Mouse (Mus musculus) midbrain, embryonic 14.5 days (tissue): Measurements from ENCODE around the gene Rab27a. TPM values are rescaled to one million over a fixed set of nuclear protein-coding genes. Genes with fewer than 3 reads are reported as not detected.

Experiments used
- ATAC-seq: fragments of 200-750 bp; cut with Nextera tagmentation; 2 replicates; pipeline ENCODE4 v1.8.0; 2017; ENCODE audit warnings: moderate number of reproducible peaks, moderate library complexity; ENCODE audit not compliant: low FRiP score, low TSS enrichment
- DNase-seq: peaks from one replicate; pipeline ENCODE4 v3.0.0-alpha.2; 2015
- H3K27ac ChIP-seq: fragments of 300-500 bp; sonication (generic); replicated peaks from 2 replicates; pipeline ENCODE4 v1.5.1; 2014; ENCODE audit warnings: mild to moderate bottlenecking, low read depth, low read length, moderate library complexity
- H3K27me3 ChIP-seq: fragments of 300-500 bp; sonication (generic); 2 replicates; pipeline ENCODE4 v1.6.1; 2014; ENCODE audit warnings: low read length, control low read depth, mixed read lengths; ENCODE audit not compliant: control insufficient read depth, insufficient read depth
- H3K36me3 ChIP-seq: fragments of 300-500 bp; sonication (generic); 2 replicates; pipeline ENCODE4 v1.6.1; 2014; ENCODE audit warnings: low read length, control low read depth; ENCODE audit not compliant: control insufficient read depth, insufficient read depth
- H3K4me1 ChIP-seq: fragments of 300-500 bp; sonication (generic); 2 replicates; pipeline ENCODE4 v1.6.1; 2014; ENCODE audit warnings: mild to moderate bottlenecking, antibody characterized with exemption, low read length, control low read depth; ENCODE audit not compliant: control insufficient read depth, insufficient read depth
- H3K4me2 ChIP-seq: fragments of 300-500 bp; sonication (generic); 2 replicates; pipeline ENCODE4 v1.6.1; 2014; ENCODE audit warnings: mild to moderate bottlenecking, low read length, moderate library complexity
- H3K4me3 ChIP-seq: fragments of 300-500 bp; sonication (generic); replicated peaks from 2 replicates; pipeline ENCODE4 v1.5.1; 2014; ENCODE audit warnings: low read depth, low read length
- H3K9ac ChIP-seq: fragments of 300-500 bp; sonication (generic); replicated peaks from 2 replicates; pipeline ENCODE4 v1.6.1; 2014; ENCODE audit warnings: mild to moderate bottlenecking, low read length, moderate library complexity
- H3K9me3 ChIP-seq: fragments of 300-500 bp; sonication (generic); 2 replicates; pipeline ENCODE4 v1.6.1; 2016; ENCODE audit warnings: low read length, control low read depth, mixed read lengths; ENCODE audit not compliant: control insufficient read depth
- WGBS: fragments of 180-500 bp; shearing (Covaris S2); extraction: QIAGEN DNeasy Blood & Tissue Kit; methylation state at CpG from one replicate; pipeline ENCODE4 v1.1.7; 2014; 5-methylcytosine and 5-hydroxymethylcytosine counted together
- polyA plus RNA-seq: library from polyadenylated mRNA; unstranded; fragments of >200 nt; fragmentation: Nextera tagmentation; extraction: Ambion mirVana; gene quantifications from 2 replicates; pipeline ENCODE4 v1.2.1, GENCODE M21; 2014

Rab27a gene
- polyA plus RNA-seq, 1 experiment from 2014 or later = 0.74 TPM

DNA sequence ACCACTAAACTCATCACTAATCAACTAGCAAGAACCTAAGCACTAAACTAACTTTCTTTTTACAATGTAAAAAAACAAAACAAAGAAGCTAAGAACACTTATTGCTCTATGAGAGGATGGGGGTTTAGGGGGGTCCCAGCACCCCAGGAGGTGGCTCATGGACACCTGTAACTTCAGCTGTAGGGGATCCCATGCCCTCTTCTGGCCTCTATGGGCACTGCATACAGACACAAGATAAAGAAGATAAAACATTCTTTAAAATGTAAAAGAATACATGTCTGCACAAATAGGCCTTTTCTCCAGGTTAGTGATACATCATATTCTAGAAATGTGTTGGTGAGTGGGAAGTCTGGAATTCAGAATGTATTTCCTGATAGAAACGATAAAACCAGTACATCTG, 11.2 kb upstream of the Rab27a start:
- H3K9me3 ChIP-seq = no peaks in the 10 kb centered on the region
- no peak overlapping the region for H3K4me2 ChIP-seq
- WGBS = 95% methylated on average over 1 of the region's 1 CpGs
- H3K9ac ChIP-seq = no peak overlapping the region
- DNase-seq (no peak), ATAC-seq (no peak)
- H3K27ac ChIP-seq = no peak overlapping the region
- H3K4me3 ChIP-seq = no peak overlapping the region
- no peaks in the 10 kb centered on the region for H3K27me3 ChIP-seq
- H3K4me1 ChIP-seq = peaks cover 1% of the 10 kb centered on the region
- H3K36me3 ChIP-seq = peaks cover 40% of the 10 kb centered on the region

DNA sequence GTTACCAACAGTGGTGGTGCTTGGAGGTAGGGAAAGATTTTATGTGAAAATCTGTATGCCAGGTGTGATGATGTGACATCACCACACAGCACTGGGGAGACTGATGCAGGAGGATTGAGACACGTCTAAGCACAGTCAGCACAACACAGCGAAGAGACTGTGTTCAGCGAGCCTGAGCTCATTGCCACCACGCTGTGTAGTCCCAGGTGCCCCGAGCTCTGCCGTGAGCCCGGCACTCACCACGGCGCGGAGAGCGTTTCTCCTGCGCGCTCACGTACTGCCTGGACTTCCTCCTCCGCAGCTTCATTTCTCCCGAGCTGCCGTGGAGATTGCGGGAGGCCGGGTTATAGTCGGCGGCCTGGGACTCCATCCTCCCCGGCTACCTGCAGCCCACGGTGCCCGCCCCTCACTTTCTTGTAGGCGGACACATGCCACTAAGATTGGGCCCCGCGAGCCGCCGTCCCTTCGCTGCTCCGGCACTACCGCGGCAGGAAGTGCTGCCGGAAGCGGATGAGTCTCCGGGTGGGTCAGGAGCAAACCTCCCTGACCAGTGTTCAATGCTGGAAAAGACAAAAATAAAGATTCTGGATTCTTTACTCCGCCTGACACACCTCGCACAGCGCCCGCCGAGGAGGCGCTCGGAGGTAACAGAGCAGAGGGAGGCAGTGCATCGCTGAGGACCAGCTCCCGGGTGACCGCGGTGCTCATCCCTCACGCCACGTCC, 5.3 kb upstream of the Rab27a start:
- peak overlapping the region; percentile 83 for H3K27ac ChIP-seq
- under 1% methylated on average over 49 of the region's 49 CpGs for WGBS
- H3K4me2 ChIP-seq = peak overlapping the region; percentile 89
- H3K9me3 ChIP-seq = no peaks in the 10 kb centered on the region
- H3K36me3 ChIP-seq = 0 out of 2 replicates have a peak, but pooled peaks cover 7% of the 10 kb centered on the region
- H3K4me1 ChIP-seq = peaks cover 18% of the 10 kb centered on the region
- H3K9ac ChIP-seq = peak overlapping the region; percentile 72
- peak overlapping the region; percentile 76 for H3K4me3 ChIP-seq
- H3K27me3 ChIP-seq = no peaks in the 10 kb centered on the region
- peak; percentile 89 for ATAC-seq
- DNase-seq = peak; percentile 96

GRCm38 (mm10) chr9:73040080-73040479, 4.6 kb upstream of the Rab27a start, which contains the start of gene Pigb:
Gene Pigb, minus strand, starts transcription at chr9:73040378.
- H3K4me2 ChIP-seq = peak within 1 kb of the TSS; percentile 89
- ATAC-seq (no peak), DNase-seq (peak; percentile 3)
- H3K27me3 ChIP-seq = no peaks in the 10 kb centered on the region
- 32% methylated on average over 6 of the region's 6 CpGs for WGBS
- peak within 1 kb of the TSS; percentile 72 for H3K9ac ChIP-seq
- 0 out of 2 replicates have a peak, but pooled peaks cover 7% of the 10 kb centered on the region for H3K36me3 ChIP-seq
- peak within 1 kb of the TSS; percentile 83 for H3K27ac ChIP-seq
- no peaks in the 10 kb centered on the region for H3K9me3 ChIP-seq
- H3K4me1 ChIP-seq = peaks cover 25% of the 10 kb centered on the region
- H3K4me3 ChIP-seq = peak within 1 kb of the TSS; percentile 76

- peak; percentile 21 for DNase-seq
- WGBS = 17% methylated on average over 7 of the region's 7 CpGs
- H3K4me3 ChIP-seq = peak overlapping the region; percentile 45
Observed at GRCm38 (mm10) chr9:73045204-73045603, 550 bp downstream of the Rab27a start.

DNA sequence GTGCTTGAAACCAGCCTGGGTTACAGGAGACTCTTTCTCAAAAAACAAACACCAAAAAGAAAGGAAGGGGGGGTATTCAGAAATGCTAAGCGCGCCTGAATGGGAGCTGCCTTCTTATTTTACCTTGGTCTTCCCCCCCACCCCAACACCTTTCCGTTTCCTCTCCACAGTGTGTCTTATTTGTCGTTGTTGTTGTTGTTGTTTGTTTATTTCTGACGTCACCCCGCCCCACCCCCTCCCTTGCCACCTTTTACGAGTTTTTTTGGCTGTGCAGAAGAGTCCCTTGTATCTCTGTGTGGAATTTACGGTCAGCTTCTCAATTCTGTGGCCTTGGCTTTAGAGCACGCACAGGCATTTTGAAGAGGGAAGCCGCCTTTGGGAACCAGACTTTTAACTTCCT, 1.1 kb downstream of the Rab27a start:
- no peak for DNase-seq

More at GRCm38 (mm10) chr9:73045204-73045603, 550 bp downstream of the Rab27a start:
- no peak overlapping the region for H3K27ac ChIP-seq
- H3K4me2 ChIP-seq = peak overlapping the region; percentile 88
- no peak for ATAC-seq
- no peaks in the 10 kb centered on the region for H3K27me3 ChIP-seq
- H3K9ac ChIP-seq = peak overlapping the region; percentile 65
- peaks cover 18% of the 10 kb centered on the region for H3K4me1 ChIP-seq
- no peaks in the 10 kb centered on the region for H3K36me3 ChIP-seq
- H3K9me3 ChIP-seq = no peaks in the 10 kb centered on the region

DNA sequence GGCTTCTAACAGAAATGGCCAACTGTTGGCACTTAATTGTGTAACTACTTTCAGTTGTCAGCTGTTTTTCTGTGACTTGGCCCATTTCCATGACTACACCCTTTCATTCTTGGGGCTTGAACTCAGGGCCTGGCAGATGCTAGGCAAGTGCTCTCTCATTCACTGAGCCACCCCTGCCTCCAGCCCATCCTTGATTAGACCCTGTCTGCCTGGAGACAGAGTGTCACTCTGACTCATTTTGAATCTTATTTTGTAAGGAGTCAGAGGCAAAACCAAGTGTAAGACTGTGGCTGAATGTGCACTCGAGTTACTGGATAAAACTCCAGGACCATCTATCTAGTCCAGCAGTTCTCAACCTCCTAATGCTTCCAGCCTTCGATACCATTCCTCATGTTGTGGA, 3.3 kb downstream of the Rab27a start:
- H3K9me3 ChIP-seq = no peaks in the 10 kb centered on the region
- WGBS = 94% methylated on average over 2 of the region's 2 CpGs
- H3K4me2 ChIP-seq = no peak overlapping the region
- no peak for DNase-seq
- H3K27me3 ChIP-seq = no peaks in the 10 kb centered on the region
- H3K9ac ChIP-seq = no peak overlapping the region
- ATAC-seq = no peak
- H3K27ac ChIP-seq = no peak overlapping the region
- peaks cover 13% of the 10 kb centered on the region for H3K4me1 ChIP-seq
- no peak overlapping the region for H3K4me3 ChIP-seq
- no peaks in the 10 kb centered on the region for H3K36me3 ChIP-seq

More for the DNA sequence above, 1.1 kb downstream of the Rab27a start:
- WGBS = 80% methylated on average over 10 of the region's 10 CpGs
- no peak overlapping the region for H3K9ac ChIP-seq
- H3K27me3 ChIP-seq = no peaks in the 10 kb centered on the region
- no peak overlapping the region for H3K4me3 ChIP-seq
- H3K4me1 ChIP-seq = peaks cover 13% of the 10 kb centered on the region
- H3K27ac ChIP-seq = no peak overlapping the region
- H3K4me2 ChIP-seq = peak overlapping the region; percentile 88
- H3K36me3 ChIP-seq = no peaks in the 10 kb centered on the region
- no peaks in the 10 kb centered on the region for H3K9me3 ChIP-seq
- no peak for ATAC-seq

- Histone ChIP-seq H3K9me3 (no peaks in the 10 kb centered on the region), H3K4me2 (no peak overlapping the region), H3K4me1 (peaks cover 13% of the 10 kb centered on the region), H3K9ac (no peak overlapping the region), H3K4me3 (no peak overlapping the region), H3K27me3 (no peaks in the 10 kb centered on the region), H3K27ac (no peak overlapping the region), H3K36me3 (no peaks in the 10 kb centered on the region)
- DNase-seq (peak; percentile 37), ATAC-seq (no peak)
- WGBS = 4% methylated on average over 4 of the region's 4 CpGs
Observed at GRCm38 (mm10) chr9:73048927-73049326, 4.3 kb downstream of the Rab27a start.

DNA sequence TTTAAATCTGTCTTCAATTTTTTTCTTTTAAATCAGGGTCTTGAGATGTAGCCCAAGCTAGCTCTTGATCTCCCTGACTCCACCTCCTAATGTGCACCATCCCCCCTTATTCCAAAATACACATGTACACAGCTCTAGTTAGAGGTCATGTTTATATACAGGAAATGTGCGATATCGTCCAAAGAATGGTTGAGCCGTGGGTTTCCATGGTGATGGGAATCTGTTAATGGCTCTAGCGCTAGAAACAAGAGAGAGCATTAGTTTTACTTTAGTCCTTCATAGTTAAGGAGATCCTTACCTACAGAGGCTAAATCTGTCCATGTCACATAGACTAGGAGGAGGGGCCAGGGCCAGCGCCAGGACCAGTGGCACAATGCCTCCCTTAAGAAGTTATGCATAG, 5.2 kb downstream of the Rab27a start:
- 66% methylated on average over 5 of the region's 5 CpGs for WGBS
- Histone ChIP-seq H3K4me3 (no peak overlapping the region), H3K4me2 (no peak overlapping the region), H3K9me3 (no peaks in the 10 kb centered on the region), H3K36me3 (no peaks in the 10 kb centered on the region), H3K27ac (no peak overlapping the region), H3K9ac (no peak overlapping the region), H3K27me3 (no peaks in the 10 kb centered on the region), H3K4me1 (peaks cover 6% of the 10 kb centered on the region)
- DNase-seq = peak; percentile 7
- no peak for ATAC-seq

GRCm38 (mm10) chr9:73050606-73051005, 6.0 kb downstream of the Rab27a start:
- Histone ChIP-seq H3K4me1 (no peaks in the 10 kb centered on the region; the same call in 1 of the 2 replicates), H3K4me2 (no peak overlapping the region), H3K36me3 (no peaks in the 10 kb centered on the region), H3K27ac (no peak overlapping the region), H3K27me3 (no peaks in the 10 kb centered on the region), H3K9ac (no peak overlapping the region), H3K4me3 (no peak overlapping the region), H3K9me3 (no peaks in the 10 kb centered on the region)
- DNase-seq (no peak), ATAC-seq (no peak)
- WGBS = 42% methylated on average over 8 of the region's 8 CpGs
